Mouse (Mus musculus): ENCODE measurements around the gene Foxb2. TPM values are rescaled to one million over a fixed set of nuclear protein-coding genes. Genes with fewer than 3 reads are reported as not detected.
A peak's percentile ranks its signal among the peaks of the same experiment; 100 is the strongest.
"Not testable (repeated sequence)": the region's sequence is repeated elsewhere in the genome, so short reads cannot be mapped to it uniquely, and the experiment has no call there.

Foxb2 gene
- not detected for total RNA-seq (2021)
- long read RNA-seq, experiment 1: 0 reads
- long read RNA-seq, experiment 2: 0 reads

DNA sequence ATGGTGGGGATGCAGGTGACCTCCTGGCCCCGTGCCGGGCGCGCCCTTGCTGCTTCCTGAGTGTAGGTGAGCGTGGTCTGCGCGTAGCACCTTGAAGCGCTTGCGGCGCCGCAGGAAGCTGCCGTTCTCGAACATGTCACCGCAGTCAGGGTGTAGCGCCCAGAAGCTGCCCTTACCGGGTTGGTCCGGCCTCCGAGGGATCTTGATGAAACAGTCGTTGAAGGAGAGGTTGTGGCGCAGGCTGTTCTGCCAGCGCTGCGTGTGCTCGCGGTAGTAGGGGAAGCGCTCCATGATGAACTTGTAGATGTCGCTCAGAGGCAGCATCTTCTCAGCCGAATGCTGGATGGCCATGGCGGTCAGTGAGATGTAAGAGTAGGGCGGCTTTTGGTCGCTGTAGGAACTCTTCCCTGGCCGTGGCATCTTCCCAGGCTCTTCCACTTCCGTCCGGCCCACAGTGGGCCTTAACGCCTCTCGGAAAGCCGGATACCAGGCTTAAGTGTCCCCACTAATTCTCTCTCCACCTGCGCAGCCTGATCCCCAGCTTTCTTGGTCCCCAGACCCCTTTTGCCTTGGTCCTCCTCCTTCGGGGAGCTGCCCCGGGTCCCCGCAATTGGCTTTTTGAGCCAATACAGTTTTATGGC, at the start of gene Foxb2:
Gene Foxb2, minus strand, starts transcription at position 585 of the 641 bp plus-strand sequence.
- DNase-seq (ENCODE audit: low spot score in 2 of 2): no peak

DNA sequence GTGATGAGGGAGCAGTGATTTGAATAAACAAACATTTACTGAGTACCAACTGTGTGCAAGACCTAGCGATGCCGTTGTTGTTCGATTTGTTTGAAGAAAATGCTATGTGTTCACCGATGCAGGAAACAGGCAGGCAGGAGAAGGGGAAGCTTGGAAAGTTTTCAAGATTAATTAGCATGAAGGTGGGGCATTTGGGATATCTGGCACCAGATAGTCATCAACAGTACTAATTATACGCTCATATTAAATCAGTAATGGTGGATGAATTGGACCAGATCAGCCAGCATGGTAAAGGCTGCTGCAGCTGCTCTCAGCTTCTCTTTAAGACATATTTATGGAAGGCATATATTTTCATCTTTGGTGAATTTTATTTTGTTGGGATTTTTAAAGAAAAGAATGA, 37.9 kb upstream of the Foxb2 start:
- no peak for DNase-seq (ENCODE audit: low spot score in 2 of 2)

DNA sequence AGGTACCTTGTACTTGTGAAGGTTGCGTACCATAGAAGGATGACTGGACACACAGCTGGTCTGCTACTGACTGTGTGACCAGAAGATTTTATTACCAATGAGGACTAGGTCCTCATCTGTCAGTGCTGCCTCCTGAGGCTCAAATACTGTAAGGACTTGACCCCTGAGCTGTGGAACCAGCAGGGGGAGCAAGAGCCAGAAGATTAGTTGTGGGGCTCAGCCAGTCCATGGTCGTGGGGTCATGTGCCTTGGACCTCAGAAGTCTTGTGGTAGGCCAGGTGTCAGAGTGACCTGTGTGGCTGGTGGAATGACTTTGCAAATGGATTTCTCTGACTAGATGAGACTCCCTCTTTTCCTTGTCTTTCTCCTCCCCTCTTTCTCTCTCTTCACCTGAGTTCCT, 29.5 kb upstream of the Foxb2 start:
- peak; percentile 56 to 59 for DNase-seq (ENCODE audit: low spot score in 2 of 2)

DNA sequence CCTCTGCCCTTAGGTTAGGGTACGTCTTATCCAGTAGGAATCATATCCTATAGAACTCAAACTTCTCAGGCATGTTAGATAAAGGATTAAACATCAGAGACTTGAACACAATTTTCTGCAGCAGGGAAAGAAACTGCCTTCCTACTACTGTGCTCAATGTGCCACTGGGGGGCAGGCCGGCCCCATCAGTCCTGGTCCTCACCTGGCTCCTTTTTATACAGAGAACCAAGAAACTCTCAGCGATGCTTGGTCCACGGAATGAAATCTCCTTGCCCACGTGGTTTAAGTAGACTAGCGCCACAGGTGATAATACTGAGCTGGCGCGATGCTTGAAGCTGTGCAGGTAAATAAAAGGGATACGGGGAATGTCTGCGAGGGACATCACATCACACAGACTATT, 26.1 kb upstream of the Foxb2 start:
- no peak for DNase-seq (ENCODE audit: low spot score in 2 of 2)

DNA sequence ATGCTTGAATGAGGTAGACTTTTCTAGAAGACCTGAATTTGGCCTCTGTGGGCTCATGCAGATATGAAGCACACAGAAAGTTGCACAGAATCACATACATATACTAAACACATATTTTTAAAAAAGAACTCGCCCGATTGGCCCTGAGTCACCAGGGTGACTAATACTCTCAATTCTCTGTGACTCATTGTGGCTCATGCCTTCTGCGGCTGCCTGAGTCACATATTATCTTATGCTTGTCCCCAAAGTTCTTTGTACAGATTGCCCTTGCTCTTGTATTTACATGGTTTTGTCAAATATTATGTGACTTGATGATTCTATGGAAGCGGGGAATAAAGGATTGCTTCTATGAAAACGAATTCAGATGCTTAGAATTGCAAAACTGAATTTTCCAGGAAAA, 25.0 kb upstream of the Foxb2 start:
- DNase-seq (ENCODE audit: low spot score in 2 of 2): no peak

DNA sequence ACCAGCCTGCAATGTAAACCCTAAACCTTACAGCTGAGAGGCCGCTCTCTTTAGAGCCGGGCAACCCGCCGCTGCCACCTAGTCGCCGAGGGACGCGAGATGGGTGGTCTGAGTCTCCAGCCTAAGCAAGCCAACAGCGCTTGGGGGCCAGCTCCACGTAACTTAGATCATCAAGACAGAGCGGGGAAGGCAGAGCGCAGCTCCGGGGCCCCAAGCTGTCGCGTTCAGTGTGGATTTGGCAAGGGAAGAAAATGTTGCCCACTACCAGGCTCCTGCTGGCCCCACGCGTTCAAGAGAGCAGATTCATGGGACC, 2.8 kb upstream of the Foxb2 start:
- no peak for DNase-seq (ENCODE audit: low spot score in 2 of 2)

DNA sequence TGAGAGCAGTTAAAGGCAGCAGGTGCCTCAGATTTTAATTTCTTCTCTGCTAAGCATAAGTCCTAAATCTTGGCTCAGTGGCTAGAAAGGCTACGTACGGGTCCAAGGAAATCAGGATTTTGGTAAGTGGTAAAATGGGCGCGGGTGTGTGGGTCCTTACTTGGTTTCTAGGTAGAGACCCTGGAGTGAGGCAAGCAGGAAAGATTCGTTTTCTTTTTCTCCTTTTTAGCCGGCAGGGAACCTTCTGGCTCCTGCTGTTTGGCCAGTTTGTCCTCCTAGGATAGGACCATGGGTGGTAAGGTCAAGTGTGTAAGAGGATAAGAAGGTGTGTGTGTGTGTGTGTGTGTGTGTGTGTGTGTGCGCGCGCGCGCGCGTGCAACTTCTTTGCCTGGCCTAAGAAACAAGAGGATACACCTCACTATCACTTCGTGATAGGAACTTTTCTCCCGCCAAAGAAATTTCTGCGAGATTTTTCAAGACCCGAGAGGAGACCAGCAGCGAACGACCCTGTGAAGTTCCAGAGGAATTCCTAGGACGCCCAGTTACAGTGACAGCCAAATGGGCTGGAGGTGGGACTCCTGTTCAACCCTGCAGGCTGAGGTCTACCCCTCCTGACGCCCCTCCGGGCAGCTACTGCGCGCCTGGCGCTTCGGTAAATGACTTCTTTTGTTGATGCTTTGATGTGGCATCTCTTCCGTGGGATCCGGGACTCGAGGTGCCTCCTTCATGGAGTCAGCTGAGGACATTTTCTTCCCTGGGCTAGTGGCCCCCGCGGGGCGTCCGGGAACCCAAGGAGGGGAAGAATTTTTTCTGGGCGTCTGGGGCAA, 2.2 kb upstream of the Foxb2 start:
- no peak for DNase-seq (ENCODE audit: low spot score in 2 of 2)

DNA sequence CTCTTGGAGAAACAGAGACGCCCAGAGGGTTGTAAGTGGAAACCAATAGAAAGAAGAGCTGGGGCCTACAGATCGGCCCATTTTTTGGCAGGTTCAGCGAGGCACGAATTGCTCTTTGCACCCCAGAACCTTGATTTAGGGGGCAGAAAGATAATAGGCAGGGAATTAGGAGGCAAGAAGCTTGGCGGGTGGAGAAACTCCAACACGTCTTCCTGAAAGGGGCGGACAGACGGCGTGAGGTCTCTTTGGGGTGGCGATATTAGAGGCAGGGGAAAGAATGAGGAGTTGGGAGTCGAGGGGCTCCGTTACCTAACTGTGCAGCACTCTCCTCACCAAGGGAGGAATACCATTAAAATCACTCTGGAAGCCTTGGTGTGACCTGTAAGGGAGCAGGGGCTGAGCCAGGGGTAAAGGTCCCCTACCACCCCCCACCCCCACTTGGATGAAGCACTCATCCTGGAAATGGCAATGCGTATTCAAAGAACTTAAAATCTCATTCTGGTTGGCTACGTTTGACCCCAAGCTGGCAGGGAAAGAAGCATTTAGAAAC, 1.5 kb upstream of the Foxb2 start:
- no peak for DNase-seq (ENCODE audit: low spot score in 2 of 2)

DNA sequence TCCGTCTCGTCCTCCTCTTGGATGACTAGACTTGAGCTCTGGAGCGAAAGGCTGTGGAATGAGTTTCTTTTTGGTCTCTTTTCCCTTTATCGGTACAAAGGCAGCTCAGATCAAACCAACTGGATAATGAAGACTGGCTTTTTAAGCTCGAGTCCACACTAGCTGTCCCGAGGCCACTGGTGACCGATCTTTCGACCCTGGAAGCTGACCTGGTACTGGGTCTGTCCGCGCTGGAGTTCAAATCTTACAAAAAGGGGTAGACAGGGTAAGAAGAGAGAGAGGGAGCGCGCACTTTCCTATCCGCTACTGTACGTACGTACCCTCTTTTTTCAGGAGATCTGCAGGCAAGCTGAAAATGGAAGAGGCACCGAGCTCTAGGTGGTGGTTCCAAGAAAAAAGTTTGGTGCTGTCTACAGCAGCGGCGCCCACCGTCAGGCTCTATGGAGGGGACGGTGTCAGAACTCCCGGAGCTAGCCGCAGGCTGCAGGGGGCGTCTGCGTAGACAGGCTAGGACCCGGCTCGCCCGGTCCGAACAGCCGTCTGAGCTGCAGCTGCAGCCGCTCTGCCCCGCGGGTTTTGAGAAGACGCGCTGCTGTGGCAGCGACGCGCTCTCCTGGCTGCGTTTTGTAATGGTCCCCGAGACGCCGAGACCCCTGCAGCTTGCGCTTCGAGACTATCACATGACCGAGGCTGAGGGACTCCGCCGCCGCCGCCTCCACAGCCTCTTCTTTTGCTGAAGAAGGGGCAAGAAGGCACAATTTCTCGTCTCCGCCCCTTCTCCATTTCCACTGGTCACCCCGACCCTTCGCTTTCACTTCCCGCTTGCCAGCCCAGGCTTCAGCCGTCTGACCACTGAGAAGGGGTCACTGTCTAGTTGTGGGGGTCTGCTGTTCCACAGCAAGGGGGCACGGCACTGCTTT, 597 bp upstream of the Foxb2 start:
- DNase-seq (ENCODE audit: low spot score in 2 of 2): no peak

DNA sequence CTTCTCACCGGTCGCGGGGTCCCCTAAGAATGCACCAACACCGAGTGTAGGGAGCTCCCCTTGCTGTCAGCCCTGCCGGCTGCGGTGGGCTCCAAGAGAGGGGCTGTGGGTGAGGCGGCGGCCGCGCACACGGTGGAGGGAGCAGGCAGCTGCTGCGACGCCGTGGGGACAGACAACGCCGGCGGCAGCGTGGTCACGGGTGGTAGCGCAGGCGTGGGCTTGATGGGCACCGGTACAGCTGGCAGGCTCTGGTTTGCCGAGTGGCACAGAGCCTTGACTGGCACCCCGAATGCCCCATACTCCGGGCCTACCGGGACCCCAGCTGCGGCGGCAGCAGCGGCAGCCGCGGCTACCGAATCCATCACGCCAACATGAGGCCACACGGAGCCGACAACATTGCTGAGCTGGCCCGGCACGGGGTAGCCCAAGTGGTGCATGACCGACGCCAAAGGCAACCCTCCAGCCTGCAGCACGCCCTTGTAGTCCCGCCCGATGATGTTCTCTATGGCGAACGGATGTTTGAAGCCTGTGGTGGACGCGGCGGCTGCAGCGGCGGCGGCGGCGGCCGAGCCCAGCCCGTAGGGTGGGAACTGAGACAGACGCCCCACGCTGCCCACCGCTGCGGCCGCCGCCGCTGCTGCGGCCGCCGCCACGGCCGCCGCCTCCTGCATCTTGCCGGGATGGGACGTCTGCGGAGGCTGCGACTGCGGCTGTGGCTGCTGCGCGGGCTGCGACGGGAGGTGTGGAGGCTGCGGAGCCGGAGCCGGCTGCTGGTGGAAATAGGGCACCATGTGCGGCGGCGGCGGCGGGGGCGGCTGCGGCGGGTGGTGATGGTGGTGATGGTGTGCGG, 1.0 kb downstream of the Foxb2 start:
- peak in 1 of 2 experiments; percentile 21 for DNase-seq (ENCODE audit: low spot score in 2 of 2)

DNA sequence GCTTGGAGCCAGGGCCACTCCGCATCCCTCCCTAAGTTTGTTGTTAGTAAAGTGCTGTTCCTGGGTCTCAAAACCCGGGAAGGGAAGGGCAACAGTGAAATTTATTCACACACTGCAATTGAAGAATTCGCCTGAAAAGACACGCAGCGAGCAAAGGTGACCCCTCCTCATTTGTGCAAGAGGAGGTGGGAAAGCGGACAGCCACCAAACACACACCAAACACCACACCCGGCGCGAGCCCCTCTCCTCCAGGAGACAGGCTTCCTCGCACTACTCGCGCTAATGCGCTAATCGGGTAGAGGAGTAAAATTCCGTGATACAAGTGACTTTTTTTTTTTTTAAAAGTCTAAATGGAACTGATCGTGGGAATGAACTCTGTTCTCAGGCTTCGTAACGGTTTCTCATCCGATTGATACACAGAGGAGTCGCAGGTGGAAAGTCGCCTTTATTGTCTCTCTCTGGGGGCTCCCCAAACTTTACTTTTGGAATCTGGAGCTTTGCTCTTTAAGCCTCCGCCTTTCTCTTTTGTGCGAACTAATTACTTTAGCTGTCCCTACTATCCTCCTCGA, 2.3 kb downstream of the Foxb2 start:
- no peak for DNase-seq (ENCODE audit: low spot score in 2 of 2)

DNA sequence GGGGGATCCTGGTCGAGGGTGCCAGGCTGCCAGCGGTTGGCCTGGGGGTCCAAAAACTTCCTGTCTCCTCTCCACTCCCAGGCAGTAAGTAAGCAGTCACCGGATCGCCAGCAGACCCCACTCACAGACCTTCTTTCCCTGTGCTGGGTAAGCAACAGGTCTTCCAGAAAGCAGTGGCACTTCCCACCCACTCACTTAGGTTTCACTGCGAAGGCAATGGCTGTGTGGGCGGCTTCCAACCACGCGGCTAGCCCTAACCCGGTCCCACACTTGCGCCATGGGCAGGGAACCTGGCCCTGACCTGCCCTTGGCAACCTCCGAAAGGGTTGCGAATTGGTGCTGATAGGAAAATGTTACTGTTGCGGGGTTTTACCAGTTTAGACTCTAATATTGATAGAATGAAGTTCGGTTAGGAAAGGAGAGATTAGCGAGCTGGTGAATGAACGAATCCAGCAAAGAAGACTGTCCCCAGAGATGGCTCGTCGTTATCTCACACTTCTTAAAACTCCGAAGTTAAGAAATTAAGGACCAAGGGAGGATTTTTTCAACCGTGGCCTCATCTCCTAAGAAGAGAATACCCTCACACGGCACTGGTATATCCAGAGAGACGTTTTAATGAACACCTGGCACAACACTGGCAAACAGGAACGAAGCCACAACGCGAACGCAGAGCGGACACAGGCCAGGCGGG, 3.0 kb downstream of the Foxb2 start:
- DNase-seq (ENCODE audit: low spot score in 2 of 2): no peak

DNA sequence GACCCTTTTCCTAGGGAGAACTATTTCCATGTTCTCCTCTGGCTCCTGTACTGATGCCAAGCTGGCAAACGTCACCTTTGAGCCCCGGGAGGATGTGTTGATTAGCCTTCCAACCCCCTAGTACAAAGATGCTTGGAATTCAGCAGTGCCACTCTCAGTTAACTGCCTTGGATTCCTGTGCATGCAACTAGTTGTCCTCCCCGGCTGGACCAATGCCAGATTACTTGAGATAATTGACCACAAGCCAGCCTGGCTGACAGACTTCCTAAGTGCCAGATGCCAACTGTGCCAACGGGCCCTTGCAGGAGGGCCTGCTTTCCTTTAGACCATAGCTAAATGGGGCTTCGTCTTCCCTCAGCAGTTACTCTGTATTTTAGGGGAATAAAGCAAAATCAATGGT, 5.1 kb downstream of the Foxb2 start:
- DNase-seq (ENCODE audit: low spot score in 2 of 2): no peak

DNA sequence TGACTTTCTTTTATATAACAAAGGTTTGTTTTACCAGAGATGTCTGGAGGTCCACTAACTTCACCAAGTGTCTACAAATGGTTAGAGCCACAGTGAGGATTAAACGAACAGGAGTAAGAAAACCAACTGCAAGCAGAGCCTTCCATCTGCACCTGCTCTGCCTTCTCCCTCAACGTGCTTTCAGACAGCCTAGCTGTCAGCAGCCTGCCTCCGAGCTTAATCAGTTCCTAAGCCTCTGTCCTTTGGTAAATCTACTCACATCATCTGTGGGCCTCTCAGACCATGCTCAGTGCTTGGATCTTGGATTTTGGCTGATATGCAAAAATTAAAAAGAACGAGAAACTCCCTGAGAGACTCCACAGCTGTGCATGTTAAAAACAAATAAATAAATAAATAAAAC, 15.0 kb downstream of the Foxb2 start:
- no peak for DNase-seq (ENCODE audit: low spot score in 2 of 2)

DNA sequence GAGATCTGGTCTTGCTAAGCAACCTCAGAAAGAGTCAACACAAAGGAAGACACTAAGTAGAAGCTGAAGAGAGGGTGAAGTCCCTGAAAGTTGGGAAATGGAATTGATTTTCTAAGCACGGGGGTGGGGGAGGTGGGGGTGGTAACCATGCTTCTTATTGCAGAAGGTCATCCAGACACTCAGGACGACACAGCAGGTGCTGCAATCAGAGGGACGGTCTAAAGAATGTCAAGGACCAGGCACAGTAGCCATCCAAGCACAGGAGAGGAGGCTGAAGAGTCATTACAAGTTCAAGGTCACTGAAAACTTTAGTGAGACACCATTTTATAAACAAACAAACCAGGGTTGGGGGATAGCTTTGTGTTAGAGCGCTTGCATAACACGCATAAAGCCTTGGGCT, 16.9 kb downstream of the Foxb2 start:
- no peak for DNase-seq (ENCODE audit: low spot score in 2 of 2)

DNA sequence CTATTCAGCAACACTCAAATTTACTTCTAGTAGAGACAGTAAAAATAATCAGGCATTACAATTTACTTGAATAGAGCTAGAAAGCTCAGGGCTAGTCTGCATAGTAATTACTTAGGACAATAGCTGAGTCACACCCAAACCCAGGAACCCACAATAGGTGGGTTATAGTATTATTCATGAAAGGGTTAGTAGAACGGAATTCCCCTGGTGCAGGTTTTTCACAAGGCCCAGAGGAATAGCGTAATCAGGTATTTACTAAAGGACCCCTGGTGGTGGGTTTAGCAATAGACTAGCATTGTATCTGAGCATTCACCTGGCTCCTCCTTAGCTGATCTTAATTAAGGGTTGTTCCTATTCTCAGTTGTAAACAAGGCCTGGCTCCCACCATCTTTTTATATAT, 29.5 kb downstream of the Foxb2 start:
- DNase-seq (ENCODE audit: low spot score in 2 of 2): not testable (repeated sequence)

DNA sequence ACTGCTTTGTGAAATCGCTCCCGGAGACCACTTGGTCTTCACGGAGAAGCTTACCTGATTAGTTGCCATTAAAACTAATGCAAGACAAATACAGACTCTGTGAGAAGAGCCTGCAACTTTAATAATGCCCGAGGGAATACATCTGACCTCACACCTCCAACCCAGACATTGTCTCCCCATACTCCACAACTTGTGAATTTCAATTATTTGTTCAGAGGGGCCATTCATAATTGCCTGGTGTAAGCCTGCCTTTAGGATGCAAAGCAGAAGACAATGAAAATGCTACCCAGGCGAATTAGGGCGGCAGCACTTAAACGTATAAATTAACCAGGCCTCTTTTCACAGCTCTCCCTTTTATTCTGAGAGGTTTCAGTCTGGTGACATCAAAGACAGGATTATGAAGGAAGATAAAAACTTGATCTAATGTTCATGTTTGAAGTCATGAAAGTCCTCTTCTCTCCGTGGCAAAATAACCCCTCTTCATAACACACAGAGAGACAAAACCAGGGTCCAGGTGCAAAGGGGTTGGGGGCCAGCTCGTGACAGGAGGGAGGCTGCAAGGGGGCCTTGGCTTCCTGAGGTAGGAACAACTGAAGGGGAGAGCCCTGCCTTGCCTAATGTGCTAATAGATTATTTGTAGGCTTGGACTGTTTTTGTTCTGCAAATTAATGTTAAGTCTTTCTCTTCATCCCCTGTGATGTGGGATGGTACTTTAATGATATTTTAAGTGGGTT, 31.9 kb downstream of the Foxb2 start:
- no peak for DNase-seq (ENCODE audit: low spot score in 2 of 2)

DNA sequence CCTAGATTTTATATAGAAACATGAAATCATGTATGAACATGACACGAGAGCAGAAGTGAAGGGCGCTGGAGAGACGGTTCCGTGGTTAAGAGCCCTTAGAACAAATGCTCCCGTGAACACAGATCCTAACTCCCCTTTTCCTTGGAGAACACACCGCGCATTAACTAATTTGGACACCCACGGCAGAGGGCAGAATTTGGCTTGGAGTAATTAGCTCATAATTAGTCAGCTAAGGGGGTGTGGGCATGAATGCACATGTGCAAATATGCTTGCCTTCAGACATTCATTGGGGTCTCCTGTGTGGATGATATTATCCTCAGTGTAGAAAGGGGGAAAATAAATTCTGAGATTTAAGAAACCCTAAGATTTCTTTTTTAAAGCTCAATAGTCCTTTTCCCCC, 32.6 kb downstream of the Foxb2 start:
- DNase-seq (ENCODE audit: low spot score in 2 of 2): no peak

DNA sequence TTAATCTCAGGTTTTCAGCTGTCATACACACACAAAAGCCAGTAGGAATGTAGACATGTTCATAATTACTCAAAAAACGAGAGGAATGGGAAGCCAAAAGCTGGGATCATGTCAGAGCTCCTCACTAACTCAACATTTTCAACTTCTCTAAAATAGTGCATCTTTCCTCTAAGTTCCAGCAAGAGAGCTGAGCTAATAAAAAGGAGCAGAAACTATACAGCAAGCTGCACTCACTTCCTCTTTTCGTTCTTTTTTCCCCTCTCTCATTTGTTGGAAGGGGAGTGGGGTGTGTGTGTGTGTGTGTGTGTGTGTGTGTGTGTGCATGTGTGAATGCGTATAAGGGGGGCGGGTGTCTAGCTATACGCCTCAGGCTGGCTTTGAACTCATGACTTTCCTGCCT, 45.9 kb downstream of the Foxb2 start:
- DNase-seq (ENCODE audit: low spot score in 2 of 2): no peak
